Mouse (Mus musculus): ENCODE measurements around the gene Lcn5.

- TF ChIP-seq CTCF (IDR thresholded peaks at IDR 0.05; ENCODE audit: low read depth, low read length), result peak; percentile 85
- no peak for TF ChIP-seq TAL1 (conservative IDR thresholded peaks at IDR 0.05; ENCODE audit: low read depth, low read length)
- no peak for TF ChIP-seq GATA1 (IDR thresholded peaks at IDR 0.05; ENCODE audit: borderline replicate concordance, low read length)
- TF ChIP-seq POLR2AphosphoS5 (IDR thresholded peaks at IDR 0.05; ENCODE audit: insufficient replicate concordance, low read depth, low read length), result no peak
- TF ChIP-seq GATA2 (IDR thresholded peaks at IDR 0.05; ENCODE audit: borderline replicate concordance, low read depth, low read length), result no peak
Observed at GRCm38 (mm10) chr2:25694605-25695004, 36.9 kb downstream of the Lcn5 start.
